Mouse (Mus musculus) embryonic fibroblast, embryonic 13.5 days (primary cell): Measurements from ENCODE around the gene B4galnt4.

Source experiments
- CTCF ChIP-seq: IDR thresholded peaks from 2 replicates; pipeline ENCODE4 v1.5.1; 2011; ENCODE audit warnings: mild to moderate bottlenecking, control low read depth, low read length, moderate library complexity, borderline replicate concordance; ENCODE audit not compliant: insufficient read depth
- POLR2A ChIP-seq: IDR thresholded peaks from 2 replicates; pipeline ENCODE4 v1.6.1; 2011; ENCODE audit warnings: low read depth, mild to moderate bottlenecking, control low read depth, low read length, moderate library complexity

DNA sequence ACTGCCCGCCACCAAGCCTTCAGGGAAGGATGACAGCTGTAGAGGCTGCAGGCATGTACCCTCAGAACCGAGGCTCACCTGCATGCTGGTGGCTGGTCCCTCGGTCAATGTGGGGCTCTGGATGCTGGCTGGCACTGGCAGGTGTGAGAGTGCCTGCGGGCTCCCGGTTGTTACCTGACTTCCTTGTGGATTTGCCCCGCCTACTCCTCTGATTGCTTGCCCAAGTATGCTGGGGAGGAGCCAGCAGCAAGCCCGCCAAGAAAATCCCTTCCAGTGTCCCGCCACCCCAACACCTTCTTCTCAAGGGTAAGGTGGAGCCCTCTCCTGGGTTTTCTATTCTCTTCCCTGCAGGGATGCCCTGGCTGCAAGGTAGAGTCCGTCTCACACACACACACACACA is 56.7 kb downstream of the B4galnt4 start, which contains the start of gene Ano9:
- TF ChIP-seq CTCF (no peak), POLR2A (no peak)
